Mouse (Mus musculus) limb, embryonic 14.5 days (tissue): ENCODE measurements around the gene Mapk3. TPM values are rescaled to one million over a fixed set of nuclear protein-coding genes. Genes with fewer than 3 reads are reported as not detected.
A peak's percentile ranks its signal among the peaks of the same experiment; 100 is the strongest.
"Not testable (repeated sequence)": the region's sequence is repeated elsewhere in the genome, so short reads cannot be mapped to it uniquely, and the experiment has no call there.

ENCODE experiments used
- ATAC-seq: fragments of 200-750 bp; cut with Nextera tagmentation; 2 replicates; pipeline ENCODE4 v1.8.0; 2017; ENCODE audit warnings: low read depth, moderate number of reproducible peaks, moderate TSS enrichment; ENCODE audit not compliant: low FRiP score
- DNase-seq: peaks from one replicate; pipeline ENCODE4 v3.0.0-alpha.2; 2015; ENCODE audit warnings: low spot score
- H3K27ac ChIP-seq: fragments of 300-500 bp; sonication (generic); replicated peaks from 2 replicates; pipeline ENCODE4 v1.5.1; 2014; ENCODE audit warnings: low read depth, mild to moderate bottlenecking, low read length, moderate library complexity, mixed read lengths
- H3K27me3 ChIP-seq: fragments of 300-500 bp; sonication (generic); 2 replicates; pipeline ENCODE4 v1.6.1; 2014; ENCODE audit warnings: low read length, mixed read lengths; ENCODE audit not compliant: control insufficient read depth, insufficient read depth
- H3K36me3 ChIP-seq: fragments of 300-500 bp; sonication (generic); 2 replicates; pipeline ENCODE4 v1.6.1; 2014; ENCODE audit warnings: mild to moderate bottlenecking, low read length, moderate library complexity, mixed read lengths; ENCODE audit not compliant: control insufficient read depth, insufficient read depth
- H3K4me1 ChIP-seq: fragments of 300-500 bp; sonication (generic); 2 replicates; pipeline ENCODE4 v1.6.1; 2014; ENCODE audit warnings: antibody characterized with exemption, low read length, mixed read lengths; ENCODE audit not compliant: control insufficient read depth, insufficient read depth
- H3K4me2 ChIP-seq: fragments of 300-500 bp; sonication (generic); replicated peaks from 2 replicates; pipeline ENCODE4 v1.6.1; 2014; ENCODE audit warnings: low read depth, mild to moderate bottlenecking, low read length, moderate library complexity; ENCODE audit not compliant: severe bottlenecking
- H3K4me3 ChIP-seq: fragments of 300-500 bp; sonication (generic); replicated peaks from 2 replicates; pipeline ENCODE4 v1.5.1; 2014; ENCODE audit warnings: low read length
- H3K9ac ChIP-seq: fragments of 300-500 bp; sonication (generic); 2 replicates; pipeline ENCODE4 v1.6.1; 2014; ENCODE audit warnings: mild to moderate bottlenecking, low read depth, low read length, moderate library complexity; ENCODE audit not compliant: severe bottlenecking
- H3K9me3 ChIP-seq: fragments of 300-500 bp; sonication (generic); 2 replicates; pipeline ENCODE4 v1.6.1; 2016; ENCODE audit warnings: low read length; ENCODE audit not compliant: control insufficient read depth
- POLR2A ChIP-seq: fragments of 200-500 bp; IDR thresholded peaks from 2 replicates; pipeline ENCODE4 v1.8.0; 2012; ENCODE audit warnings: inconsistent platforms, mild to moderate bottlenecking, moderate library complexity, borderline replicate concordance; ENCODE audit not compliant: insufficient read depth, insufficient read length; ENCODE audit errors: extremely low read depth
- WGBS: fragments of 180-500 bp; shearing (Covaris S2); extraction: QIAGEN DNeasy Blood & Tissue Kit; methylation state at CpG from one replicate; pipeline ENCODE4 v1.1.7; 2014; 5-methylcytosine and 5-hydroxymethylcytosine counted together
- polyA plus RNA-seq, 2 experiments: library from polyadenylated mRNA; depleted of rRNA in 1 of 2; stranded (reverse) in 1 of 2; unstranded in 1 of 2; fragments of >200 nt; fragmentation: Nextera tagmentation in 1 of 2; extraction: Ambion mirVana in 1 of 2; gene quantifications; 2 replicates each; pipeline versions ENCODE4 v1.2.1 to v1.2.3; 2012 to 2014

Gene Mapk3
- polyA plus RNA-seq, 2 experiments, result 52.4 to 134 TPM

- no peak overlapping the region for H3K4me3 ChIP-seq
- TF ChIP-seq POLR2A, result no peak
- H3K9me3 ChIP-seq, result no peaks in the 10 kb centered on the region
- 81% methylated on average over 10 of the region's 10 CpGs for WGBS
- no peak overlapping the region for H3K27ac ChIP-seq
- H3K27me3 ChIP-seq, result no peaks in the 10 kb centered on the region
- H3K4me2 ChIP-seq, result peak overlapping the region; percentile 95; the same call in 1 of the 2 replicates
- H3K36me3 ChIP-seq, result peaks cover 10% of the 10 kb centered on the region
- peaks cover 29% of the 10 kb centered on the region for H3K4me1 ChIP-seq
- ATAC-seq, result no peak
- no peak overlapping the region for H3K9ac ChIP-seq
- no peak for DNase-seq
These were observed 16.0 kb downstream of the Mapk3 start for GRCm38 (mm10) chr7:126775185-126775977.

- 51% methylated on average over 3 of the region's 3 CpGs for WGBS
- Histone ChIP-seq H3K27ac (peak overlapping the region; percentile 81; the same call in 1 of the 2 replicates), H3K9me3 (no peaks in the 10 kb centered on the region), H3K9ac (no peak overlapping the region), H3K36me3 (peaks cover 10% of the 10 kb centered on the region), H3K4me3 (no peak overlapping the region), H3K4me2 (peak overlapping the region; percentile 95), H3K27me3 (no peaks in the 10 kb centered on the region), H3K4me1 (peaks cover 31% of the 10 kb centered on the region)
- TF ChIP-seq POLR2A, result no peak
- ATAC-seq (no peak), DNase-seq (no peak)
These were observed 16.5 kb downstream of the Mapk3 start for GRCm38 (mm10) chr7:126775978-126776234.

GRCm38 (mm10) chr7:126776598-126777057 lies 17.2 kb downstream of the Mapk3 start, which contains the start of gene Ypel3:
TSS of gene Ypel3 (plus strand) at chr7:126776955.
- DNase-seq (peak; percentile 87), ATAC-seq (peak; percentile 94)
- H3K9me3 ChIP-seq, result no peaks in the 10 kb centered on the region
- peaks cover 7% of the 10 kb centered on the region for H3K36me3 ChIP-seq
- WGBS, result 0% methylated on average over 27 of the region's 37 CpGs
- H3K27me3 ChIP-seq, result no peaks in the 10 kb centered on the region
- H3K4me3 ChIP-seq, result peak within 1 kb of the TSS; percentile 62
- H3K4me2 ChIP-seq, result peak within 1 kb of the TSS; percentile 95
- peaks cover 38% of the 10 kb centered on the region for H3K4me1 ChIP-seq
- peak; percentile 83; the same call in 1 of the 2 replicates for TF ChIP-seq POLR2A
- H3K9ac ChIP-seq, result peak within 1 kb of the TSS; percentile 77
- H3K27ac ChIP-seq, result peak within 1 kb of the TSS; percentile 81

GRCm38 (mm10) chr7:126777476-126777875 lies 18.1 kb downstream of the Mapk3 start:
- ATAC-seq (no peak), DNase-seq (no peak)
- Histone ChIP-seq H3K9ac (peak overlapping the region; percentile 77), H3K9me3 (no peaks in the 10 kb centered on the region), H3K27me3 (no peaks in the 10 kb centered on the region), H3K4me2 (peak overlapping the region; percentile 95), H3K4me3 (peak overlapping the region; percentile 62), H3K27ac (peak overlapping the region; percentile 81; the same call in 1 of the 2 replicates), H3K36me3 (peaks cover 7% of the 10 kb centered on the region; the same call in 1 of the 2 replicates), H3K4me1 (peaks cover 39% of the 10 kb centered on the region)
- 59% methylated on average over 10 of the region's 10 CpGs for WGBS
- no peak for TF ChIP-seq POLR2A

GRCm38 (mm10) chr7:126778147-126778546 lies 18.7 kb downstream of the Mapk3 start:
- Histone ChIP-seq H3K27ac (no peak overlapping the region), H3K36me3 (peaks cover 7% of the 10 kb centered on the region; the same call in 1 of the 2 replicates), H3K27me3 (no peaks in the 10 kb centered on the region), H3K9me3 (no peaks in the 10 kb centered on the region), H3K9ac (no peak overlapping the region), H3K4me1 (peaks cover 39% of the 10 kb centered on the region), H3K4me3 (no peak overlapping the region), H3K4me2 (no peak overlapping the region)
- no peak for ATAC-seq
- 96% methylated on average over 3 of the region's 3 CpGs for WGBS
- no peak for DNase-seq
- TF ChIP-seq POLR2A, result no peak

GRCm38 (mm10) chr7:126779101-126779500 lies 19.7 kb downstream of the Mapk3 start:
- not testable (repeated sequence) for H3K9ac ChIP-seq, ATAC-seq, H3K4me3 ChIP-seq, H3K9me3 ChIP-seq, DNase-seq, H3K27ac ChIP-seq, H3K27me3 ChIP-seq, H3K4me2 ChIP-seq
- 90% methylated on average over 7 of the region's 7 CpGs for WGBS
- Histone ChIP-seq H3K36me3 (peaks cover 11% of the 10 kb centered on the region), H3K4me1 (peaks cover 39% of the 10 kb centered on the region)
